Mouse (Mus musculus) left cerebral cortex, postnatal 10 days (tissue): ENCODE results near the gene Chst11. TPM values are rescaled to one million over a fixed set of nuclear protein-coding genes. Genes with fewer than 3 reads are reported as not detected.
A peak's percentile ranks its signal among the peaks of the same experiment; 100 is the strongest.

ENCODE experiments used
- DNase-seq, 2 experiments: peaks; one replicate each; pipeline ENCODE4 v3.0.0; 2021 to 2022; ENCODE audit warnings: low spot score in 2 of 2, mixed read lengths in 1 of 2; ENCODE audit errors: extremely low spot score in 1 of 2
- intact Hi-C: fragments of 180-260 bp; cut with DNase I; formaldehyde crosslinking; loops from one replicate; pipeline ENCODE4 v1.15.1; 2025
- total RNA-seq, 2 experiments: library from RNA; stranded (reverse); gene quantifications; 2 replicates each; pipeline ENCODE4 v1.2.3; 2021

Gene Chst11
- total RNA-seq, 2 experiments from 2014 or later: 27.3 to 27.8 TPM

DNA sequence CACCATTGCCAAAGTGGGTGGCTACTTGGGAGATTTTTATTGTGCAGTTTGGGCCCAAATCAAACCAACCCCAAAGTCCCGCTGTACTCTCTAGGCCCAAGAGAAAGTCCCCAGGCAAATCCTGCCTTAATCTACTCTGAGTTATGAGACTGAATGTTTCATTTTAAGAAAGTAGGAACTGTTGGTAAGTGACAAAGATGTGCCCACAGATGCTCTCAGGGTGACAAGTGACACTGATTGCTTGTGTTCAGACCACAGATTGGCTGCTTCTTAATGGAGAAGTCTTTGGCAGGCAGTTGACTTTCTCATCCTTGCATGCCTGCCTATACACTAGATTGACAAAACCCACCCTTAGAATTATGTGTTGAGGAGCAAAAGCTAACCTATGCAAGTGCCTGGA, 37.3 kb downstream of the Chst11 start:
- intact Hi-C loops: no loop called here
- DNase-seq: no peak

DNA sequence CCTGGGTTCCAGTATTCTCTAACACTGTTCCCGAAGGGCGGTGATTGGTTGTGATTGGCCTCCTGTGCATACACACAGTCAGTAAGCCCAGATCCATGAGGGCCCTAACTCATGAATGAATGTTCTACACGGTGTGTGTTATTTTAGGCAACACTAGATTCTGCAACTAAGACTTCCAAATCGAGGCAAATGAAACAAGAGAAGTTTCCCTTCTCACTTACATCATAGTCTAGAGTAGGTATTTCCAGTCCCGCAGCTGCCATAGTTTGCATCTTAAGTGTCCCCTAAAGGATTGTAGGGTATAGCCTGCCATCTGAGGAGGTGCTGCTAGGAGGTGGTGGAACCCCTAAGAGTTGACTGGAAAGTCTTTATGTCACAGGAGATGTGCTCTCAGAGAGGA, 40.9 kb downstream of the Chst11 start:
- DNase-seq: no peak
- intact Hi-C loops: loop anchor here (5.0 kb wide), 1 partner anchor 39 kb away; the partner anchor contains the start of gene Chst11

GRCm38 (mm10) chr10:83027673-83028072, 42.4 kb downstream of the Chst11 start:
- intact Hi-C loops: loop anchor here (5.0 kb wide), 1 partner anchor 40 kb away; the partner anchor contains the start of gene Chst11
- DNase-seq: no peak

DNA sequence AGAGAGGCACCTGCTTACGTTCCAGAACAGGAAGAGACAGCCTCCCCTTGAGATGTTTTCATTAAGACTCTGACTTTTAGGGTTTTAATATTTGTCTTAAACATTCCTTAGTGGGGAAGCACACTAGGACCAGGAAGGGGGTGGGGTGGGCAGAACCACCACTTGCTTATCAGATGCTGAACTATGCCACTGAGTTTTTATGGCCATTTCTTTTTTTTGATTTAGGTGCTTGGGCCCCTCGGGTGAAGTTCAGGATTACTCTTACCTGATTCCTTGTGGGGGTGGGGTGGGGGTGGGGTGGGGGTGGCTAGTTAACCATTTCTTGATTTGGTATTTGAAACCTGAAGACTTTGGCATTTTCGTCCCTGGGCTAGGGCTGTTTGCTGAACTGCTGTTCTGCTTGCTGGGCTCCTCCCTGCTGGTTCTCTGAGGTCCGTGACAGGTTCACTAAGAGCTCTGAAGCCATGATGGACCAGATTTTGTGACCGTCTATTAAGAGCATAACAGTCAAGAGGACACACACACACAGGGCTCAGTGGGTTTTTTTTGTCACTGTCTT, 44.9 kb downstream of the Chst11 start:
- intact Hi-C loops: no loop called here
- DNase-seq: no peak

- no peak for DNase-seq
- intact Hi-C loops: no loop called here
These were observed 45.6 kb downstream of the Chst11 start for GRCm38 (mm10) chr10:83030928-83031327.

GRCm38 (mm10) chr10:83031561-83031960, 46.3 kb downstream of the Chst11 start:
- DNase-seq: no peak
- intact Hi-C loops: no loop called here

DNA sequence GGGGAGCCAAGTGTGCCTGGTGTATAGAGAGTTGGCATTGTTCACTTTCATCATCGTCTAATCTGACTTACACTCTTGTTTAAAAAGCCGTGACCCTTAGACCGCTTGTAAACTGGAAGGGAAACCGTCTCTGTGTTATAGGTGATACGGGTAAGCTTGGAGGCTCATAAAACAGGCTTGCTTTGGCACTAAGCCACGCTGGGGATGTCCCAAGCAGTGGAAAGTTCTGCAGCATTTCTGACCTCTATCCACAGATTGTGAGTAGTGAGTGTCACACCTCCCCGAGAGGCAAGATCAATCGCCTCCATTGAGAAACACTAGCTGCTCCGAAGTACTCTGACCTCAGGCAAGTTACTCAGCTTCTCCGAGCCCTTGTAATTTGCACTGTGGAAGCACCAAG, 47.3 kb downstream of the Chst11 start:
- no peak for DNase-seq
- intact Hi-C loops: no loop called here

DNA sequence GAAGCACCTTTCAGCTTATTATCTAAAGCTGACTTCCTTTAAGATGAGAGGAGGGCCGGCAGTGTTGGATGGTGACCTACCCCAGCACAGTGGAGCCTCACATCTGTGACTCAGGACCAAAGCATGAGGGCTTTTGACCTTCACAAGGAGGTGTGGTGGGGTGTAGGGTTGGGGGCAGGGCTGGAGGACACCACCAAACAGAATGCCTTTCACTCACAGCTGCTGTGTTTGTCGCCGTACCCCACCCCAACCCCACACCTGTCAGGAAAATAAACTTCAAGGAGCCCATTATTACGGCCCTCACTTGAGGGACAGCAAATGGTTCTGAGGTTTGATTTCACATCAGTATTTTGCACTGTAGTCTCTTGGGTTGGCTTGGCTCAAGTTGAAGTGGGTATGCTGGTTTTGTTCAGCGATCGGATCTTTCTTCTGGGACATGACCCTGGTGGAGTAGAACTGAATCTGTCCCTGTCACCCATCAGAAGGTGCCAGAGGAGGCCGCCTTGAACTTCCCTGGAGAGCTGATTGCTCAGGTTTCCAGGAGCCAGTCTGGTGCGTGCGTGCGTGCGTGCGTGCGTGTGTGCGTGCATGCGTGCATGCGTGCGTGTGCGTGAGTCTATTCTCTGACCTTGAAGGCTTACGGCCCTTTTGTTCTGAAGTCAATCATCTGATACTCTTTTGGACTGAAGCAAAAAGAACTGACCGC, 51.2 kb downstream of the Chst11 start:
- no peak for DNase-seq
- intact Hi-C loops: no loop called here

DNA sequence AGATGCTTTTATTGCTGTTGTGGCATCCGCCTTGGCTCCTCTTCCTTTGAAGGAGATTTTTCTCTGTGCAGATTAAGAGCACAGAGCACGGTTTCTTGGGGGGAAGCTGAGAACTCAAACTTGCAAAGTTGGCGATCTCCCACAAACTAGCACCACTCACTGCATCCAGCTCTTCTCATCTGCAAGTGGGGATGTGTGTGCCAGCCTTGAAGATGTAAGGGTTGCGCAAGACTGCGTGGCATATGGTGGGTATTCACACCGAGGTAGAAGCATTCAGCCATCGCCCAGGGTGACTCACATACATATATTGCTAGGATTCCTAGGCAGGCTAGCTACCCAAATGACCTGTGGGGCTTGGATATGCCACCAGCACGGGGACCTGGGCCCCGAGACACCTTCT, 52.9 kb downstream of the Chst11 start:
- intact Hi-C loops: no loop called here
- peak in 1 of 2 experiments; percentile 31 for DNase-seq

DNA sequence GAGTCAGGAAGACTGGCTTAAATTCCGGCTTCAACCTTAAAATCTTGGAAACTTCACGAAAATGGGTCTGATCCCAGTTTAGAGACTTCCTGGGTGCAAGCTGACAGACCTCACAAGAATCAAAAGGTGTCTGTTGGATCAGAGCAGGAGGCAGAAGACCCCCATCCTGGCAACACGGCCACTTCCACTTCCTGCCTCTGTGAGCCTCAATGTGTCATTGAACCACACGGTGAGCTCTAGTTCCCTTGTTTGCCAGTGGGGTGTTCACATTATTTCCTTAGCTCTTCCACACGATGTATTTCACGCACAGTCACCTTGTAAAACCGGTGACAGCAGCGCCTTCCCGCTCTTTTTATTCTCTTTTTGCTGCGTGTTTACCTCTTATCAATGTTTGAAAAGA, 54.1 kb downstream of the Chst11 start:
- DNase-seq: no peak
- intact Hi-C loops: no loop called here

- intact Hi-C loops: no loop called here
- DNase-seq: no peak
These were observed 56.6 kb downstream of the Chst11 start for GRCm38 (mm10) chr10:83041875-83042274.

GRCm38 (mm10) chr10:83042613-83043477, 57.5 kb downstream of the Chst11 start:
- intact Hi-C loops: no loop called here

DNA sequence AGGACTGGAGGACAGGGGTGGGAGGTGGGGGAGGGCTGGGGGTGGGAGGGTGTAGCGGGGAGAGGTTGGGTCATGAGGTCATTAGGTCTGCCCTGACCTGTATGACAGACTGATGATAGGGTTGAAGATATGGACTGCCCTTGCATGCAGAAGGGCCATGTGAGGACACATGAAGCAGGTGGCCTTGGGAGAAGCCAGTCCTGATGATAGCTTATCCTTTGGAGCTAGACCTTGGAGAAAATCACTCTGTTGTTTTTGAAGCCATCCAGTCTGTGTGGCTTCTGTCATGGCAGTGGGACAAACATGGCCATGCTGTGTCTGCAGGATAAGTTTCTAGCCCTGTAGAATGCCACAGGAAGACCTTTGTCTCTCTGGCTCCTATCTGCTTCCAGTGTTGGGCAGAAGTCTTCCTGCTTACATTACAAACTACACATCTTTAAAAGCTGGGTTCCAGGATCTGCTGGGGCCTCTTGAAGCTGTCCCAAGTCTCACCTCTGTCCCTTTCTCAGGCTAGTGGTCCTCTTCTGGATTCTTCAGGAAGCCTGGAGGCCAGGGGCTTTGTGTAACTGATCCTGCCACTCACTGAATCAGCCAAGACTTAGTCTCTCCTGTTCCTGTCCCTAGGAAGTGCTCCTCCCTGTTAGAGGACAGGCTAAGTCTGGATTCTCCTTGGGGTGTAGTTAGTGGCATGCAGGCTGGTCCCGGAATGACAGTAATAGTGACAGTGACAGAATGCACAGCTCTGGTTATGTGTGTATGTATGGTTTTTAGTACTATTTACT, 58.4 kb downstream of the Chst11 start:
- DNase-seq: no peak
- intact Hi-C loops: no loop called here

More at GRCm38 (mm10) chr10:83042613-83043477, 57.5 kb downstream of the Chst11 start:
- DNase-seq: peak in 1 of 2 experiments; percentile 62

GRCm38 (mm10) chr10:83049174-83049780, 64.0 kb downstream of the Chst11 start:
- intact Hi-C loops: no loop called here
- peak; percentile 38 to 47 for DNase-seq

- intact Hi-C loops: no loop called here
- DNase-seq: no peak
These were observed 68.7 kb downstream of the Chst11 start for GRCm38 (mm10) chr10:83053886-83054550.

DNA sequence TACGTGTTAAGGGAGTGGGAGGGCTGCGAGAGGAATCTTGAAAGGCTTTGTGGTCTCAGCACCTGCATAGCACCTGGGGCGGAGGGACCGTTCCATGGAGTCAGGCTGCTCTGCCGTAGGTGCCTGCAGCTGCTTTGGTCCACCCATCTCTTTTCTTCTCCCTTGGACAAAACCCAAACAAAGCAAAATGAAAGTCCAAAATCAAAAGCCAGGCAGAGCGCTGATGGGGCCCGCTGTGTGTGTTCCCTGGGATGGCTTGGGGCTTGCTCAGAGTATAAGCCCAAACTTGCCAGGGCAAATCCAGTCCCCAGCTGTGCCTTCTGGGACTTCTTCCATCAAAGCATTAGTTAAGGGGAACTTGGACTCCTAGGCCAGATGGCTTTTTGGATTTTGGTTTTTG, 71.0 kb downstream of the Chst11 start:
- DNase-seq: no peak
- intact Hi-C loops: no loop called here

GRCm38 (mm10) chr10:83056866-83057265, 71.6 kb downstream of the Chst11 start:
- no peak for DNase-seq

More at GRCm38 (mm10) chr10:83056866-83057265, 71.6 kb downstream of the Chst11 start:
- intact Hi-C loops: no loop called here
